Mouse (Mus musculus) spleen, embryonic (tissue): ENCODE measurements around the gene Espn.

ENCODE experiments used
- CTCF ChIA-PET: fragments of 350-600 bp; sonication (Branson Sonifier 250); formaldehyde crosslinking; loops from one replicate; lab custom pipeline; 2022; lab: Charles Lee

The Espn gene

DNA sequence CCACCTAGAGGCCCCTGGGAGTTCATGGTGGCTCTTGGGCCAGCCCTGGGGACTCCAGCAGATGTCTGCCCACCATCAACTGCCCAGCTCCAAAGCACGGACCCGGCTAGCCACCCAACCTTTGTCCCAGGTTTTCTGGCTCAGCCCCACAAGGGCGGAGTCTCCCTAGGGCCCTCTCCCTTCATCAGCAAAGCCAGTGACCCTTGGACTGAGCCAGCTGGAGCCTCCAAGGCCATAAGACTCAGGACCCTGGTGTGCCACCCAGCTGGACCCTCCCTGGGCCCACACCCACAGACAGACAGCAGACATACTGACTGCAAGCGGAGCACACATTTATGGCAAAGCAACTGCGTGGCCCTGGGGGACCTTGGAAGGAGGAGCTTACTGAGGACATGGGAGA is 23.4 kb downstream of the Espn start:
- CTCF ChIA-PET, result interaction anchor here (0.7 kb wide), 1 partner anchor 146 kb away, joined by 5 read pairs; no protein-coding TSS in a partner anchor

DNA sequence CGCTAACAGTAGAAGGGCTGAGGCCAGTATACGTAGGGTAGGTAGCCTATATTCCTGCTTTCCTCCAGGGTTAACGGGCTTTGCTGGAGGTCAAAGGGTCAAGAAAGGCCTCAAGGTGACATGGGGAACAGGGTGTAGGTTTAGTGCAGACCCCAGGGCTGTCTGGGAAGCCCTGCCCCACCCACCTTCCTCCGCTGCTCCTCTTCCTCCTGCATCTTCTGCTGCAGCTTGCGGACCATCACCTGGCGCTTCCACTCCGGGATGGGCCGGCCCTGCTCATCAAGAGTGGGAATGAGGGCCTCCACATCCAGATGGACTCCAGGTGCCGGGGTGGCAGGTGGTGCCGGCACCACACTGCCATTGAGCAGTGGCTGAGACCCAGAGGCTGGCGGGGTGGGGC is 24.3 kb downstream of the Espn start:
- CTCF ChIA-PET, result no interaction called here

DNA sequence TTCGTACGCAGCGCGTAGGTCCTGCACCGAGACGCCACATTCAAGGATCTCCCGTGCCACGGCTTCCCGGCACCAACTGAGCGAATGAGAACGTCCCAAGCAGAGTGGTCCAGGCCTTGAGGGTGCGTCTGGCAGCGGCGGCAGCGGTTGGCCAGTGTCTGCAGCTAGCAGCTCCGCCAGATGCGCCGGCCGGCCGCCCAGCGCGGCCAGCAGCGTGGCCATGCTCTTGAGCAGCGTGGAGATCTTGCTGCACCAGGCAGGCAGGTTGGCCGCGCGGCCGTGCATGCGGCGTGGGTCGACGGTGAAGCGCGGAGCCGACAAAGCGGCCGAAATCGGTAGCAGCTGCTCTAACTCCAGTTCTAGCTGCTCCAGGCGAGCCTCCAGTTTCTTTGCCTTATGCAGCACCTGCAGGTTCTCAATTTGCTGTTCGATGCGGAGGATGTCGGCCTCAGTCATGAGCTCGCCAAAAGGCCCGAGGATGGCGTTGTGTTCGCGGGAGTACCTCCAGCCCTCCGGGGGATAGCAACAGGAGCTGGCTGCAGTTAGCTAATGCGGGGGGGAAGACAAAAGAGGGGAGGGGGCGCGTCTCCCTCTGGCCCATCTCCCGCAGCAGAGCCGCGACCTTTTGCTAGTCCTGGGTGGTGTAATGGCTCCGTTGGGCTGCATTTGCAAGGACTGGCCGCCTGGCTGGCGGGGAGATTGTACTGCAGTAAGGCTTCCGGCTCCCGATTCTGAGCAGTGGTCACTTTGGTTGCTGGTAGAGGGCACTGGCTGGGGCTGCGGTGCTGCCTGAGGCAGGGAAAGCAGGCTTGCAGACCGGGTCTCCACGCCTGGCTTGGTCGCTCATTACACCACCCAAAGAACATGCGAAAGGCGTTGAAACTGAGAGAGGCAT is 25.9 kb downstream of the Espn start:
- CTCF ChIA-PET, result interaction anchor here (1.7 kb wide), 1 partner anchor 10 kb away, joined by 15 read pairs; no protein-coding TSS in a partner anchor

DNA sequence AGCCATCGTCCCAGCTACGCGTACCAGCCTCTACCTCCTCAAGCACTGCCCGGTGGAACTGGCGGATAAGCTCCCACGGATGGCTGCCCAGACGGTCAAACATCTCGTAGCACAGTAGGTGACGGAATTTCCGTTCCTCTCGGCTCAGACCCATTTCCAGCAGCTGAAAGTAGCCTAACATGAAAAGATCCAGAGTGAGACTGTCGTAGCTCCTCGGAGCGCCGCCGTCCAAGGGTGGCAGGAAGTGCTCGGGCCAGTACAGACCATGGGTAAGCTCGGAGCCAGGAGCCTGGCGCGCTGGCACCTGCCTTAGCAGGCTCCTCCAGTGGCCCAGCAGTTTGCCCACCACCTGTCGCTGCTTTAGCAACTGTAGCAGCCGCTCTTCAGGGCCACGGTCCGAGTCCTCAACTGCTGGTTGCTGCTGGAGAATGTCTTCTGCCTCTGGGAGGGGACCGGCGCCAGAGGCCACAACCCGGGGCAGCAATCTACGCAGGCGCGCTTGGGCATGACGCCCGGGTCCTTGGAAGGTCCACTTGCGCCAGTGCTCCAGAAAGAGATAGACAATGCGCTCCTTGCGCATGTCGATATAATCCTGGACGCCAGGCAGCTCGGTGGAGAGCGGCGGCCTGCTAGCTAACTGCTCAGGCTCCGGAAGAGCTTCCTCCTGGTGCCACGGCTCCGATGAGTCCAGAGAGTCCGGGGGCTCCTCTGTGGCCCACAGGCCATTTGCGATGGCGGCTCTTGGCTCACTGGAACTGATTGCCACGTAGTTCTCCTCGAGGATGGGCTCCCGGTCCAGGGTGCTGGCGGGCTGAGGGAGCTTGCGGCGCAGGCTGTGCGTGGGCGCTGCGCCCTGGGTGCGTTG is 26.8 kb downstream of the Espn start:
- CTCF ChIA-PET, result interaction anchor here (1.7 kb wide), 1 partner anchor 11 kb away, joined by 15 read pairs; no protein-coding TSS in a partner anchor

DNA sequence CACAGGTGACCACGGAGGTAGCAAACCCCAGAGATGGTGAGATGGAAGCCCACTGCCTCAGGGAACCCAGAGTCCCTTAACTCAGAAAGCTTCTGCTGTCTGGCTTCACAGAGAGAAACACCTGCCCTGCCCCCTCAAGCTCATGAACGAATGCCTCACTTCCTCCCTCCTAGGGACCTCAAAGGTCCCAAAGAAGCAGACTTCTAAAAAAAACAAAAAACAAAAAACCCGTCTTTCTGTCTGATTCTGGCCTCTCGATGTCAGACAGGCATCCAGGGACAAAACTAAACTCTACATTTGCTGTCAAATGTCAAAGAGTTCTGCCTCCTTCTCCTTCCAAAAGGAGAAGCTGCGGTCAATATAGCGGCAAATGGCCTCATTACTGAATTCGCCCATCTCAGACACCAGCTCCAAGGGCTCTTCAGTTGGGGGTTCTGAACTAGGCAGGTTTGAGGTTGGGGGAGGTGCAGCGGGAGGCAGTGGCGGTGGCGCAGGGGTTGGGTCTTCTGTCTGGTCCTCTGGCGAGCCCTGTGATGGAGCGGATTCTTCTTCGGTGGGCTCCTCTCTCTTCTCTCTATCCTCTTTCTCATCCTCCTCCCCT is 27.7 kb downstream of the Espn start:
- CTCF ChIA-PET, result interaction anchor here (1.2 kb wide), 1 partner anchor 9 kb away, joined by 4 read pairs; no protein-coding TSS in a partner anchor

DNA sequence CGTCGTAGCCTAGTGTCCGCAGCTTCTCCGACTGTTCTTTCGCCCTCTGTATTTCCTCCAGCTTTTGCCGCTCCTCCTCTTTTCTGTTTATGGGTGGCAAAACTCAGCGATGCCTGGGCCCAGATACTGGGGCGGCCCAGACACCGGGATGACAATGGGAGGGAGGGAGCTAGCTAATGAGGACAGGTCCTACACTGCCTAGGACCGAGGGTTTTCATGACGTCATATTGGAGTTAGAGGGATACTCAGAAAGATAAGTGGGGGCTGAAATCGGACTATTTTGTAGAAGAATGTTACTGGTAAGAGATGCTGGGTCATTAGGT is 31.0 kb downstream of the Espn start:
- CTCF ChIA-PET, result interaction anchor here (1.2 kb wide), 1 partner anchor 20 kb away, joined by 5 read pairs; no protein-coding TSS in a partner anchor

DNA sequence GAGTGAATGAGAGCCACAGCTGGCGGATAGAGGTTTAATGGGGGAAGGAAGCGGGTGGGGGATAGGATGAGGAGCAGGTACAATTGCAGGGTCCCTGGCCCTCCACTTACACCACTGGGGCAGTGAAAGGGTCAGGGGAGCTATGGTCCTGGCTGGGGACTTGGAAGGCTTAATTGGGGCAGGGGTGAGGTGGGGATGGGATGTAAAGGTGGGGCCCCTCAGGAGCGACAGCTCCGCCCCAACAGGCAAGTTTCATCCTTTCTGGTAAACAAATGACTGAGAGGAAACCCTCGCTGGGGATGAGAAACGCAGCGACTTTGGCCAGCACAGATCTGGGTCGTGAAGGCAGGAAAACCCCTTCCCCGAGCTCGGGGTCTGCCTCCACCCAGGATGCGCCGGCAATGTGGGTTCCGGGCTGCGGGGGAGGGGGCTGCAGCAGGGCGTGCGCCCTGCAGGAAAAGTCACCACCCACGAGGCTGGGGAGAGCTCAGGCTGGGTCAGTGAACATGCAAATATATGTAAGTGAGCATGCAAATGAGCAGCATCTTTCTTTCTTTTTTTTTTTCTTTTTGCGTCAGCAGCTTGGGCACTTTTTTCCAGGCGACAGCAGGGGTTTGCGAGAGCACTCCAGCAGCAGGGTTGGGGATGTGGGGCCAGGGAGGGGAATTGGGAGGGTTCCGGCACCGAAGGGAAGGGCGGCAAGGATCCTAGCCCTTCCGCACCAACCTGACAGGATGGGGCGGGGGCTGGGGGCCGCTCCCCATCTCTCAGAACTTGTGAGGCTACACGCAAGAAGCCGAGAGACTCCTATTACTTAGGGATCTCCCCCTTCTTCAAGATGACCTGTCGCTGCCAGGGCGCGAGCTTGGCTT is 31.6 kb downstream of the Espn start:
- CTCF ChIA-PET, result interaction anchor here (1.2 kb wide), 1 partner anchor 19 kb away, joined by 5 read pairs; no protein-coding TSS in a partner anchor

DNA sequence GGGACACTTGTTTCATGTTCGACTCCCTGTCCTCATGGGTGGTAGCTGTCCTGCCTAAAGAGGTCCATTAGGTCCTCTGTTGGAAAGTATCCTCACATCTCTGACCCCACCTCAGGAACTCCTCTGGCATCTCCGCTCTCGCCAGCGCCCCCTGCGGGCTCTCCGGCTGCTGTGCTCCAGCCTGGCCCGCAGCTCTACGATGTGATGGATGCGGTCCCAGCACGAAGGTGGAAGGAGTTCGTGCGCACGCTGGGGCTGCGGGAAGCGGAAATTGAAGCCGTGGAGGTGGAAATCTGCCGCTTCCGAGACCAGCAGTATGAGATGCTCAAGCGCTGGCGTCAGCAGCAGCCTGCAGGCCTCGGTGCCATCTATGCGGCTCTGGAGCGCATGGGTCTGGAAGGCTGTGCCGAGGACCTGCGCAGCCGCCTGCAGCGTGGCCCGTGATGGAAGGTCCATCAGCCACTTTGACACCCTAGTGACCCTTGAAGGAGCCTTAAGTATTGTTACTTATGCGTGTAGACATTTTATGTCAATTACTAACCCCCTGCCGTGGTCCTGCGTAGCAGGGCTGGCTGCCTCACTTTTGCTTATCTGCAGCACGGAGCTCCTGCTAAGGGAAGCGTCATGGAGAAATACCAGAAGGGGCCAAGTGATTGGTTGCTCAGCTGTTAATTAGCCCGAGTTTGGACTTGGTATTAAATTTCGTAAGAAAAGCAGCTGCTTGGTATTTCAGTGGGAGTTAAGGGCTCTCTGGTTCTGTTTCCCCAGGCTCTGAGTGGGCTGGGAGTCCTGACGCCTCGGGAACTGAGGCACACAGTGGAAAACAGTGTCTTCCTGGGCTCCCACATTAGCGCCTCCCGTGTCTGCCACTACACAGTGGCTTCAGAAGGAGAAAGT is 32.5 kb downstream of the Espn start:
- CTCF ChIA-PET, result interaction anchor here (1.2 kb wide), 1 partner anchor 18 kb away, joined by 5 read pairs; no protein-coding TSS in a partner anchor

DNA sequence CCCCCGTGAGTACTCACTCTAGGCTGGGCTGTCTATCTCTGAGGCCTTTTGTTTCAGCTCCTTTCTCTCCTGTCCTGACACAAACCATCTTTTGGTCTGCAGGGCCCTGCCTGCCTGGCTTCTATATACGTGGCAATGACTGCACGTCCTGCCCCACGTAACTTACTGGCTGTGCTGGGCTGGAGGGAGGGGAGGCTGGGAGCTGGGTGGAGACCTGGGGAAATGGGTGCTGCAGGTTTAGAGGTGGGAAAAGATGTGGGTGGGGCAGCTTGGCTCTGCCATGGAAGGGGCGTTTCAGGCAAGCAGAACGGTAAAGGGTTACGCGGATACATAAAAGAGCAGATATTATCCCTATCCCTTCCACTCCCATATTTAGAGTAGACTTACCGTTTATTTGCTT is 34.6 kb downstream of the Espn start:
- CTCF ChIA-PET, result no interaction called here

DNA sequence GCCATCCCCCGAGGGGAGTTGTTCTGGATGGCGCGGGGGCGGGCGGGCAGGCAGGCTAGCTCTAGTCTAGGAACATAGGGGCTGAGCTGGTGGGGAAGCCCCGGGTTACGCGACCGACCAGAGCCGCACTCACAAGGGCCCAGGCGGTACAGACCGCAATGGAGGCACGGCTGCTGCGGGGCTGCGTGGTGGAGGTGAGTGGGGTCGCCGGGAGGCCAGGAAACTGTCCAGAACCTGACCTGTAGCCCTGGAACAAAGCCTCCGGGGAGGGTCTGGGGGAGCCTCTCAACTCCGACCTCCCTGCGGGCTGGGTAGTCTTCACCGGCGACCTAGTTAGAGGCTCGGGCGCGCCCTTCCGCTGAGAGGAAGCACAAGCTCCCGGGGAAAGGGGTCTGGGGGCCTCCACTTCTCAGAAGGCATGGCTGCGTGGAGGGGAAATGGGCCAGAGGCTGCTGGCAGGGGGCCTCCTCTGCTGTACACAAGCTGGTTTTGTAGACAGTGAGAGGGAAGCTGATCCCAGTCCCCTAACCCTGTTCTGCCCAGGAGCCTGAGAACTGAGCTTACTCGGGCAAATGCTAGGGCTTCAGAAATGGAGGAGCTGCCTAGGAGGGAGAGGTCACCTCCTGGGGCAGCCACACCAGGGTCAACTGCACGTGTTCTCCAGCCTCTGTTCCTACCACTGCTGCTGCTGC is 36.1 kb downstream of the Espn start, which contains the start of gene Tnfrsf25:
Tnfrsf25 (plus strand) TSS at position 14 of the 692 bp plus-strand sequence.
- CTCF ChIA-PET, result no interaction called here

DNA sequence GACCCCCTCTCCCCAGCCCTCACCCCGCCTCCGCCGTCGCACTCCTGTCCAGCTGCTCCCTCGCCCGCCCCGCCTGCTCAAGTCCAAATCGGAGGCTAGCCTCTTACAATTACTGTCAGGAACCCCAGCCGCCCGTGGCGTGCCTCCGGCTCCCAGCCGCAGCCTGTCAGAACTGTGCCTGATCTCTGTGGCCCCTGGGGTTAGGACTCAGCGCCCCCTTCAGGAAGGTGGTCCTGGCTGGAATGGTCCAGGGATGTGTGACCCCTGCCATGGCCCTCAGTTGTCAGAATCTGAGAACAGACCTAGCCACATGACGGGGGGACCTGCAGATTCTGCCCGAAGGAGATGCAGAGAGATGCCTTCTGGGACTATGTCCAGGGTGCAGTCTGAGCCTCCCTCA is 38.1 kb downstream of the Espn start:
- CTCF ChIA-PET, result no interaction called here

DNA sequence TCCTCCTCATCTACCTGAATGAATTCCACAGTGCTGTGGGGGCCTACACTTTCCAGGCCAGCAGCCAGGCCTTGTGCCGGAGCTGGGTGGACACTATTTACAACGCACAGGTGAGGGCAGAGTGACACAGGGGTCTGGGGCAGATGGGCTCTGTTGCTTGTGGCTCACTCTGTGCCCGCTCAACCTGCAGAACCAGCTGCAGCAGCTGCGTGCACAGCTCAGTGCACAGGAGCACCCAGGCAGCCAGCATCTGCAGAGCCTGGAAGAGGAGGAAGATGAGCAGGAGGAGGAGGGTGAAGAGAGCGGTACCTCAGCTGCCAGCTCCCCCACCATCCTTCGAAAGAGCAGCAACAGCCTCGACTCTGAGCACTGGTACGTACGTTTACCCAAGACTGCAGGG is 39.8 kb downstream of the Espn start:
- CTCF ChIA-PET, result no interaction called here

DNA sequence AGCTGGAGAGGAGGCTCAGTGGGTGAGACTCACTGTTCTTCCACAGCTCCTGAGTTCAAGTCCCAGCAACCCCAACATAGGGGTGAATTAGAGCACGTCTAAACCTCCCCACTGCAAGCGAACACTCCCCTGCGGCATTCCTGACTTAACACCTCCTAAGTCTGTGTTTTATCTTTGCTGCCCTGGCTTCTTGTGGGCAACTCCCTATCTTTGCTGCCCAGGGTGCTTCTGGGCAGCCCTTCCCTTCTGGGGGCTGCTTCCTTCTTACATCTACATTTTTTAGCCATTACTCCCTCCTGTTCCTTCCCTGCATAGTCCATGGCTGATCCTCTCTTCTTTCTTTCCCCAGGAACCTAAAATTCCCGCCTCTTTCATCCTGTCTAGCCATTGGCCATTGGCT is 41.5 kb downstream of the Espn start:
- CTCF ChIA-PET, result no interaction called here

DNA sequence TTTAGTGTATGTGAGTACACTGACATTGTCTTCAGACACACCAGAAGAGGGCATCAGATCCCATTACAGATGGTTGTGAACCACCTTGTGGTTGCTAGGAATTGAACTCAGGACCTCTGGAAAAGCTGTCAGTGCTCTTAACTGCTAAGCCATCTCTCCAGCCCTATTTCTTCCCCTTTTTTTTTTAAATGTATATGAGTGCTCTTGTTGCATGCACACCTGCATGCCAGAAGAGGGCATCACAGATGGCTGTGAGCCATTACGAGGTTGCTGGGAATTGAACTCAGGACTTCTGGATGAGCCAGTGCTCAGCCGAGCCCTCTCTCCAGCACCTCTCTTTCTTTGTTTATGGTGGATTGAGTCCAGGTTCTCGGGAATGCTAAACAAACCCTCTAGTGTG is 42.7 kb downstream of the Espn start:
- CTCF ChIA-PET, result no interaction called here

DNA sequence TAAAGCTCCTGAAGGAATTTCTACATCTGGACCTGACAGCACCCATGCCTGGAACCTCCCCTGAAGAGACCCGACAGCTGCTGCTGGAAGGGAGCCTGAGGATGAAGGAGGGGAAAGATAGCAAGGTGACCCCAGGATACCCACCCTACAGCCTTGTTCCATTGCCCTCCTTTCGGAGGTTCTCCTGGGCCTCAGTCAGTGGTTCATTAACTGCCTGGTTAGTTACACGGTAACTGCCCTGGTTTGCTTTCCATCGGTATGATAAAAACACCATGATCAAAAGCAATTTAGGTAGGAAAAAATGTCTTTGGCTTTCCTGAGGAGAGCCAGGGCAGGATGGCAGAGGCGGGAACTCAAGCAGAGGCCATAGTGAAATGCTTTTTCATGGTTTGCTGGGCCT is 43.5 kb downstream of the Espn start:
- CTCF ChIA-PET, result no interaction called here

DNA sequence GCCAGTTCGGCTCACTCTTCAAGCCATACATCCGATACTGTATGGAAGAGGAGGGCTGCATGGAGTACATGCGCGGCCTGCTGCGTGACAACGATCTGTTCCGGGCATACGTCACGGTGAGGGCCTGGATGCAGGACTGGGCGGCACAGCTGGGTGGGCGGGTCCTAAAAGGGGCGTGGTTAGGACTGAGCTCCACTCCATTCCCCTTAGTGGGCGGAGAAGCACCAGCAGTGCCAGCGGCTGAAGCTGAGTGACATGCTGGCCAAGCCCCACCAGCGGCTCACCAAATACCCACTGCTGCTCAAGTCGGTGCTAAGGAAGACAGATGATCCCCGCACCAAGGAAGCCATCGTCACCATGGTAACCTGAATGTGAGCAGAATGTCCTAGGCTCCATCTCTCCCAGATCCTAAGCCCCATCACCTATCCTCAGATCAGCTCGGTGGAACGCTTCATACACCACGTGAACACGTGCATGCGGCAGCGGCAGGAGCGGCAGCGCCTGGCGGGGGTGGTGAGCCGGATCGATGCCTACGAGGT is 44.1 kb downstream of the Espn start:
- CTCF ChIA-PET, result no interaction called here

DNA sequence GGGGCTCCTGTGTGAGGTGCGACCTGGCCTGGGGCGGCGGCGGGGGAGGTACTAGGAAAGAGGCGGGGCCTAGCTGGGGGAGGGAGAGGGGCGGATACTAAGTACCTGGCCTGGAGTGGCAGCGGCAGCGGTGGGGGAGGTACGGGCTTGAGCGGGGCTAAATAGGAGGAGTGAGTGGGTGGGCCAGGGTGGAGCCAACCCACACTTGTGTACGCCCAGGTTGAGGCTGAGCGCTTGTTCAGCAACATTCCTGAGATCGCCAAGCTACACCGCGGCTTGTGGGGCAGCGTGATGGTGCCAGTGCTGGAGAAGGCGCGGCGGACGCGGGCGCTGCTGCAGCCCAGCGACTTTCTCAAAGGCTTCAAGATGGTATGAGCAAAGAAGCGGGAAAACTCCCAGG is 44.7 kb downstream of the Espn start:
- CTCF ChIA-PET, result no interaction called here

DNA sequence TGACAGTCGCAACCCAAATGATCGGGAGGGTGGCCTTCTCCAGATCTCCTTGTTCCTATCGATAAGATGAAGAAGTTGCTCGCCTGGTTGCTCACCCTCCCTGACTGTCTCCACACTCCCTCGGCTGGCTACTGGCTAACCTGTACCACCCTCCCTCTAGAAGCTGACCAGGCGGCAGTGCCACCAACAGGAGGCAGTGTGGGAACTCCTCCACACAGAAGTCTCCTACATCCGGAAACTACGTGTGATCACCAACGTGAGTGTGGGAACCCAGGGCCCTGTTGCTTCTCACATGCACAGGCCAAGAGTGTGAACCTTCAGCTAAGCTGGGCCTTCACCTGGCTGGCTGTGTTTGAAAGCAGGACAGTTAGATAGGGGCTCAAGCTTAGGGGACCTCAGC is 45.4 kb downstream of the Espn start:
- CTCF ChIA-PET, result interaction anchor here (0.5 kb wide), 1 partner anchor 240 kb away, joined by 3 read pairs; no protein-coding TSS in a partner anchor

DNA sequence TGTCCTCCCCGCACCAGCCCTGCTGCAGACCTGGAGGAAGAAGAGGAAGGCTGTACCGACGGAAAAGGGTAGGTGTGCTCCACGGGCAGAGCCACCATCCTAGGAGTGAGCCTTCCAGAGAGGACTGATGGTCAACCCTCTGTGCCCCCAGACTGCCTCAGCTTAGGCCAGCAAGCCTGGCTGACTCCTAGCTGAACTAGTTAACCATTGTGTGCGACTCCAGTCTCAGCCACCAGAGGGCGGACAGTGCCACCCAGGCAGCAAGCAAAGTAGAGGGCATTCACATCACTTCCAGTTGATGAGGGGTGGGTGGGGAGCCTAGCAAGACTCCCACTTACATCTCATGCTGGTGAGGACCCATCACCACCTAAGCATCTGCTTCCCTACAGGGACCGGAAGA is 49.1 kb downstream of the Espn start:
- CTCF ChIA-PET, result no interaction called here
